Mouse (Mus musculus) kidney, postnatal 0 days (tissue): ENCODE data around the gene Tnfrsf8. TPM values are rescaled to one million over a fixed set of nuclear protein-coding genes. Genes with fewer than 3 reads are reported as not detected.
A peak's percentile ranks its signal among the peaks of the same experiment; 100 is the strongest.

Experiments used
- ATAC-seq: fragments of 200-750 bp; cut with Nextera tagmentation; replicated peaks from 2 replicates; pipeline ENCODE4 v1.8.0; 2017; ENCODE audit warnings: low read depth, moderate number of reproducible peaks, moderate TSS enrichment, moderate library complexity; ENCODE audit not compliant: low FRiP score
- DNase-seq: peaks from one replicate; pipeline ENCODE4 v3.0.0-alpha.2; 2016; ENCODE audit warnings: low spot score
- H3K27ac ChIP-seq: fragments of 300-500 bp; sonication (generic); 2 replicates; pipeline ENCODE4 v1.5.1; 2014; ENCODE audit warnings: mild to moderate bottlenecking
- H3K27me3 ChIP-seq: fragments of 300-500 bp; sonication (generic); 2 replicates; pipeline ENCODE4 v1.6.1; 2014; ENCODE audit warnings: low read length, mixed read lengths; ENCODE audit not compliant: insufficient read depth
- H3K36me3 ChIP-seq: fragments of 300-500 bp; sonication (generic); 2 replicates; pipeline ENCODE4 v1.6.1; 2014; ENCODE audit warnings: low read length, mixed read lengths; ENCODE audit not compliant: insufficient read depth
- H3K4me1 ChIP-seq: fragments of 300-500 bp; sonication (generic); replicated peaks from 2 replicates; pipeline ENCODE4 v1.6.1; 2014; ENCODE audit warnings: antibody characterized with exemption, low read length, mixed read lengths; ENCODE audit not compliant: insufficient read depth
- H3K4me2 ChIP-seq: fragments of 300-500 bp; sonication (generic); 2 replicates; pipeline ENCODE4 v1.6.1; 2014; ENCODE audit warnings: mild to moderate bottlenecking, low read length, moderate library complexity, mixed read lengths
- H3K4me3 ChIP-seq: fragments of 300-500 bp; sonication (generic); replicated peaks from 2 replicates; pipeline ENCODE4 v1.5.1; 2014; ENCODE audit warnings: low read depth, low read length
- H3K9ac ChIP-seq: fragments of 300-500 bp; sonication (generic); 2 replicates; pipeline ENCODE4 v1.6.1; 2014; ENCODE audit warnings: low read depth, low read length
- H3K9me3 ChIP-seq: fragments of 300-500 bp; sonication (generic); replicated peaks from 2 replicates; pipeline ENCODE4 v1.6.1; 2016; ENCODE audit warnings: low read length, inconsistent platforms, mixed read lengths
- CTCF ChIP-seq: IDR thresholded peaks from 2 replicates; pipeline ENCODE4 v1.5.1; 2016; ENCODE audit warnings: antibody characterized with exemption, low read depth, mild to moderate bottlenecking, moderate library complexity
- WGBS: fragments of 180-500 bp; shearing (Covaris S2); extraction: QIAGEN DNeasy Blood & Tissue Kit; methylation state at CpG from one replicate; pipeline ENCODE4 v1.1.7; 2014; 5-methylcytosine and 5-hydroxymethylcytosine counted together
- polyA plus RNA-seq: library from polyadenylated mRNA; unstranded; fragments of >200 nt; fragmentation: Nextera tagmentation; extraction: Ambion mirVana; gene quantifications from 2 replicates; pipeline ENCODE4 v1.2.1, GENCODE M21; 2015

The Tnfrsf8 gene
- polyA plus RNA-seq, 1 experiment from 2014 or later, result 0.08 TPM

DNA sequence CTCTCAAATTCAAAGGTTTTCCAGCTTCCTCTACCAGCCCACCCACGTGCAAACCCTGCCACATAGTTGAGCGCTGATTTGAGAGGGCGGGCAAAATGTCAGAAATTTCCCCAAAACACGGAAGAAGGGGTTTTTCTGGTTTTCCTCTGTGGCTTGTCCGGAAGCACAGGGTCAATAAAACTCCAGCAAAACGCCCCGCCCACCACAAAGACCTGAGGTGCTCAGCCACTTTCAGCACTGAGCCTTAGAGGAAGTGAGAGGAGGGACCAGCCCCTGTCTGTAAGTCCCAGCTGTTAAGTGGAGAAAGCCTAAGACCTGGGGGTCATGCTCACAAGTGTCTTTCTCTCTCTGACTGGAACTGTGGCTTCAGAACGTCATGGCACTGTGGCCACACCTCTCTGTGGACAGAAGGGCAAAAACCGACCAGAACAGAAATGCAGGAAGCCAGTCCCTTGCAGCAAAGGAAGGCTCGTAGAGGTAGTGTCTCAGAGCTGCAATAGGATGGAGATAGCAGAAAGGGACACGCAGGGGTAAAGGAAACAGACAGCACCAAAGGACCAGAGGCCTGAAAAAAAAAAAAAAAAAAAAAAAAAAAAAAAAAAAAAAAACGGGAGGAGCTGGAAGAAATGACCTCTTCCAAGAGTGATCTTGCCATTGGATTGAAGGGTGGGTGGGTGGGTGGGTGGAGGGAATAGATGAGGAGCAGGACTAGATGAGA, 14.6 kb downstream of the Tnfrsf8 start:
- H3K27me3 ChIP-seq, result no peaks in the 10 kb centered on the region
- no peak for TF ChIP-seq CTCF
- H3K4me1 ChIP-seq, result no peaks in the 10 kb centered on the region
- 38% methylated on average over 12 of the region's 12 CpGs for WGBS
- H3K9me3 ChIP-seq, result no peaks in the 10 kb centered on the region
- no peak for ATAC-seq
- H3K36me3 ChIP-seq, result no peaks in the 10 kb centered on the region
- H3K4me2 ChIP-seq, result no peak overlapping the region
- no peak overlapping the region for H3K4me3 ChIP-seq
- H3K27ac ChIP-seq, result no peak overlapping the region
- peak; percentile 10 for DNase-seq
- H3K9ac ChIP-seq, result no peak overlapping the region

GRCm38 (mm10) chr4:145299355-145299754, 15.6 kb downstream of the Tnfrsf8 start:
- Histone ChIP-seq H3K27ac (no peak overlapping the region), H3K4me3 (no peak overlapping the region), H3K36me3 (no peaks in the 10 kb centered on the region), H3K27me3 (no peaks in the 10 kb centered on the region), H3K9ac (no peak overlapping the region), H3K4me2 (no peak overlapping the region), H3K4me1 (no peaks in the 10 kb centered on the region), H3K9me3 (no peaks in the 10 kb centered on the region)
- 94% methylated on average over 8 of the region's 8 CpGs for WGBS
- DNase-seq (no peak), ATAC-seq (no peak)
- no peak for TF ChIP-seq CTCF

- Histone ChIP-seq H3K27ac (no peak overlapping the region), H3K36me3 (no peaks in the 10 kb centered on the region), H3K4me2 (no peak overlapping the region), H3K4me1 (no peaks in the 10 kb centered on the region), H3K9ac (no peak overlapping the region), H3K4me3 (no peak overlapping the region), H3K27me3 (no peaks in the 10 kb centered on the region), H3K9me3 (no peaks in the 10 kb centered on the region)
- no peak for TF ChIP-seq CTCF
- DNase-seq (no peak), ATAC-seq (no peak)
- WGBS, result 91% methylated on average over 7 of the region's 7 CpGs
Measured at GRCm38 (mm10) chr4:145298846-145299245, 16.1 kb downstream of the Tnfrsf8 start.

GRCm38 (mm10) chr4:145295589-145296300, 19.2 kb downstream of the Tnfrsf8 start:
- no peak overlapping the region for H3K4me3 ChIP-seq
- no peaks in the 10 kb centered on the region for H3K27me3 ChIP-seq
- no peak overlapping the region for H3K4me2 ChIP-seq
- H3K27ac ChIP-seq, result no peak overlapping the region
- peak; percentile 76 for TF ChIP-seq CTCF
- no peaks in the 10 kb centered on the region for H3K4me1 ChIP-seq
- H3K36me3 ChIP-seq, result no peaks in the 10 kb centered on the region
- no peak overlapping the region for H3K9ac ChIP-seq
- WGBS, result 46% methylated on average over 5 of the region's 5 CpGs
- peak; percentile 68 for DNase-seq
- no peak for ATAC-seq
- no peaks in the 10 kb centered on the region for H3K9me3 ChIP-seq

GRCm38 (mm10) chr4:145294588-145294987, 20.4 kb downstream of the Tnfrsf8 start:
- ATAC-seq (no peak), DNase-seq (no peak)
- TF ChIP-seq CTCF, result no peak
- no peak overlapping the region for H3K4me2 ChIP-seq
- no peaks in the 10 kb centered on the region for H3K4me1 ChIP-seq
- no peaks in the 10 kb centered on the region for H3K9me3 ChIP-seq
- no peak overlapping the region for H3K4me3 ChIP-seq
- 76% methylated on average over 5 of the region's 5 CpGs for WGBS
- no peaks in the 10 kb centered on the region for H3K27me3 ChIP-seq
- H3K9ac ChIP-seq, result no peak overlapping the region
- H3K36me3 ChIP-seq, result no peaks in the 10 kb centered on the region
- H3K27ac ChIP-seq, result no peak overlapping the region

DNA sequence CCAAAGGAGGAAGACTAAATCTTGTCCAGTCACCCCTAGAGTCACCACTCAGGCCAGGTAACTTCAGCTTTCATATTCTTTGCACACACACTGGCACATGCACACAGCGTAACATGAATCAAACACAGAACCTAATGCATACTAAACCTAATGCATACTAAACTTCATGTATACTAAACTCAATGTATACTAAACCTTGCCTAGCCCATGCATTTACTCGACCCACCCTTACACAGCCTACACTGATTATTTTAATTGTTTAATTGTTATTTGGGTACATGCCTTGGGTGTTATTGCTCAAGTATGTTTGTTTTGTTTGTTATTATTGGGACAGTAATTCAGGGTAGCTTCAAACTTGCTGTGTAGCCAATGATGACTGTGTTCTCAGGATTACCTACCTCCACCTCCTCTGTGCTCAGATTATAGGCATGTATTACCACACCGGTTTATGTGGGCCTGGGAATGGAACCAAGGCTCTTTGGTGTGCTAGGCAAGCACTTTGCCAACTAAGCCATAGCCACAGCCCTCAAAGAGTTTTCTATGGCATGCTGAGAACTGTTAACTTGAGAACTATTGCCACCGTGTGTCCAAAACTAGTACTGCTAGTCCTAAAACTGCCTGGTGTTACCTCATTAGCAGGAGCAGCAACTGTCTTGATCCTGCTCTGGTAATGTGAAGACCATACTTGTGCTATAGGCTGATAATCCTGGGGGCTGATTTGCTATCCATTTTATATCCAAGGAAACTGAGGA, 28.4 kb downstream of the Tnfrsf8 start:
- 46% methylated on average over 4 of the region's 4 CpGs for WGBS
- no peak overlapping the region for H3K4me3 ChIP-seq
- H3K4me2 ChIP-seq, result no peak overlapping the region
- H3K9me3 ChIP-seq, result no peaks in the 10 kb centered on the region
- ATAC-seq (peak; percentile 74), DNase-seq (peak; percentile 88)
- TF ChIP-seq CTCF, result peak; percentile 88
- H3K9ac ChIP-seq, result no peak overlapping the region
- no peaks in the 10 kb centered on the region for H3K4me1 ChIP-seq
- no peak overlapping the region for H3K27ac ChIP-seq
- no peaks in the 10 kb centered on the region for H3K36me3 ChIP-seq
- H3K27me3 ChIP-seq, result no peaks in the 10 kb centered on the region
